Mouse (Mus musculus): Measurements from ENCODE around the gene Gm6525. TPM values are rescaled to one million over a fixed set of nuclear protein-coding genes. Genes with fewer than 3 reads are reported as not detected.

Gm6525 gene
- polyA plus RNA-seq, 1 experiment from 2014 or later: 0.28 TPM

GRCm38 (mm10) chr3:84172406-84172805, 1.5 kb upstream of the Gm6525 start:
- no peak overlapping the region for H3K4me2 ChIP-seq
- no peak for ATAC-seq (ENCODE audit: extremely low read depth, insufficient number of reproducible peaks, low FRiP score, low TSS enrichment)

GRCm38 (mm10) chr3:84175337-84176315, 1.7 kb downstream of the Gm6525 start:
- no peak for ATAC-seq (ENCODE audit: extremely low read depth, insufficient number of reproducible peaks, low FRiP score, low TSS enrichment)
- H3K36me3 ChIP-seq: peaks cover 10% of the 10 kb centered on the region
- no peak overlapping the region for H3K27ac ChIP-seq (replicated peaks)
- H3K9ac ChIP-seq: no peak overlapping the region
- no peak overlapping the region for H3K4me2 ChIP-seq
- H3K27me3 ChIP-seq (replicated peaks): no peaks in the 10 kb centered on the region
- H3K9me3 ChIP-seq: no peaks in the 10 kb centered on the region
- 52% methylated on average over 7 of the region's 7 CpGs for WGBS
- H3K4me1 ChIP-seq: no peaks in the 10 kb centered on the region
- no peak overlapping the region for H3K4me3 ChIP-seq

More at GRCm38 (mm10) chr3:84172406-84172805, 1.5 kb upstream of the Gm6525 start:
- no peaks in the 10 kb centered on the region for H3K9me3 ChIP-seq
- H3K36me3 ChIP-seq: peaks cover 9% of the 10 kb centered on the region
- no peaks in the 10 kb centered on the region for H3K4me1 ChIP-seq
- 27% methylated on average over 11 of the region's 11 CpGs for WGBS
- H3K4me3 ChIP-seq: no peak overlapping the region
- no peak overlapping the region for H3K9ac ChIP-seq
- H3K27ac ChIP-seq (replicated peaks): no peak overlapping the region
- H3K27me3 ChIP-seq (replicated peaks): no peaks in the 10 kb centered on the region

- H3K27me3 ChIP-seq (replicated peaks): no peaks in the 10 kb centered on the region
- H3K27ac ChIP-seq (replicated peaks): no peak overlapping the region
- H3K4me2 ChIP-seq: no peak overlapping the region
- H3K9ac ChIP-seq: no peak overlapping the region
- H3K4me1 ChIP-seq: no peaks in the 10 kb centered on the region
- WGBS: 52% methylated on average over 2 of the region's 2 CpGs
- no peaks in the 10 kb centered on the region for H3K9me3 ChIP-seq
- peaks cover 9% of the 10 kb centered on the region for H3K36me3 ChIP-seq
- ATAC-seq (ENCODE audit: extremely low read depth, insufficient number of reproducible peaks, low FRiP score, low TSS enrichment): no peak
- no peak overlapping the region for H3K4me3 ChIP-seq
Measured at GRCm38 (mm10) chr3:84177834-84178233, 3.9 kb downstream of the Gm6525 start.

GRCm38 (mm10) chr3:84180304-84180703, 6.4 kb downstream of the Gm6525 start:
- Histone ChIP-seq H3K4me3 (no peak overlapping the region), H3K4me2 (no peak overlapping the region), H3K4me1 (no peaks in the 10 kb centered on the region), H3K9me3 (no peaks in the 10 kb centered on the region), H3K27me3 (replicated peaks) (no peaks in the 10 kb centered on the region), H3K27ac (replicated peaks) (no peak overlapping the region), H3K9ac (no peak overlapping the region), H3K36me3 (peaks cover 9% of the 10 kb centered on the region)
- no peak for ATAC-seq (ENCODE audit: extremely low read depth, insufficient number of reproducible peaks, low FRiP score, low TSS enrichment)
- WGBS: 72% methylated on average over 2 of the region's 2 CpGs

GRCm38 (mm10) chr3:84181102-84181501, 7.2 kb downstream of the Gm6525 start:
- Histone ChIP-seq H3K4me2 (no peak overlapping the region), H3K4me3 (no peak overlapping the region), H3K4me1 (no peaks in the 10 kb centered on the region), H3K9me3 (no peaks in the 10 kb centered on the region), H3K36me3 (peaks cover 9% of the 10 kb centered on the region), H3K27me3 (replicated peaks) (no peaks in the 10 kb centered on the region), H3K27ac (replicated peaks) (no peak overlapping the region), H3K9ac (no peak overlapping the region)
- WGBS: 46% methylated on average over 8 of the region's 8 CpGs
- ATAC-seq (ENCODE audit: extremely low read depth, insufficient number of reproducible peaks, low FRiP score, low TSS enrichment): no peak

GRCm38 (mm10) chr3:84181717-84182116, 7.8 kb downstream of the Gm6525 start:
- ATAC-seq (ENCODE audit: extremely low read depth, insufficient number of reproducible peaks, low FRiP score, low TSS enrichment): no peak
- H3K4me3 ChIP-seq: no peak overlapping the region
- no peaks in the 10 kb centered on the region for H3K9me3 ChIP-seq
- peaks cover 4% of the 10 kb centered on the region for H3K36me3 ChIP-seq
- H3K27ac ChIP-seq (replicated peaks): no peak overlapping the region
- H3K4me1 ChIP-seq: no peaks in the 10 kb centered on the region
- H3K27me3 ChIP-seq (replicated peaks): no peaks in the 10 kb centered on the region
- WGBS: 55% methylated on average over 4 of the region's 4 CpGs
- no peak overlapping the region for H3K4me2 ChIP-seq
- H3K9ac ChIP-seq: no peak overlapping the region

- WGBS: 30% methylated on average over 10 of the region's 10 CpGs
- Histone ChIP-seq H3K9me3 (no peaks in the 10 kb centered on the region), H3K4me2 (peak overlapping the region; percentile 76), H3K27me3 (replicated peaks) (peaks cover 11% of the 10 kb centered on the region), H3K4me3 (peak overlapping the region; percentile 66), H3K4me1 (peaks cover 11% of the 10 kb centered on the region), H3K9ac (peak overlapping the region; percentile 81), H3K27ac (replicated peaks) (no peak overlapping the region), H3K36me3 (no peaks in the 10 kb centered on the region)
- ATAC-seq (ENCODE audit: extremely low read depth, insufficient number of reproducible peaks, low FRiP score, low TSS enrichment): no peak
Measured at GRCm38 (mm10) chr3:84189629-84190173, 15.8 kb downstream of the Gm6525 start.

GRCm38 (mm10) chr3:84190513-84191061, 16.7 kb downstream of the Gm6525 start:
- ATAC-seq (ENCODE audit: extremely low read depth, insufficient number of reproducible peaks, low FRiP score, low TSS enrichment): no peak
- Histone ChIP-seq H3K4me3 (peak overlapping the region; percentile 66), H3K27me3 (replicated peaks) (peaks cover 11% of the 10 kb centered on the region), H3K9ac (peak overlapping the region; percentile 81), H3K4me2 (peak overlapping the region; percentile 76), H3K36me3 (no peaks in the 10 kb centered on the region), H3K27ac (replicated peaks) (peak overlapping the region; percentile 5; the same call in 1 of the 2 replicates), H3K4me1 (peaks cover 11% of the 10 kb centered on the region), H3K9me3 (no peaks in the 10 kb centered on the region)
- 2% methylated on average over 41 of the region's 41 CpGs for WGBS

- 32% methylated on average over 21 of the region's 21 CpGs for WGBS
- Histone ChIP-seq H3K9me3 (no peaks in the 10 kb centered on the region), H3K27me3 (replicated peaks) (peaks cover 11% of the 10 kb centered on the region), H3K27ac (replicated peaks) (no peak overlapping the region), H3K4me3 (peak overlapping the region; percentile 66), H3K9ac (peak overlapping the region; percentile 81), H3K4me1 (peaks cover 11% of the 10 kb centered on the region), H3K4me2 (peak overlapping the region; percentile 76), H3K36me3 (no peaks in the 10 kb centered on the region)
- ATAC-seq (ENCODE audit: extremely low read depth, insufficient number of reproducible peaks, low FRiP score, low TSS enrichment): no peak
Measured at GRCm38 (mm10) chr3:84191141-84191881, 17.4 kb downstream of the Gm6525 start.

GRCm38 (mm10) chr3:84193881-84194280, 20.0 kb downstream of the Gm6525 start:
- H3K27ac ChIP-seq (replicated peaks): no peak overlapping the region
- WGBS: 61% methylated on average over 4 of the region's 4 CpGs

GRCm38 (mm10) chr3:84198229-84198628, 24.3 kb downstream of the Gm6525 start:
- WGBS: 87% methylated on average over 3 of the region's 3 CpGs
- H3K27ac ChIP-seq (replicated peaks): no peak overlapping the region
- no peak overlapping the region for H3K4me3 ChIP-seq
- H3K4me2 ChIP-seq: no peak overlapping the region
- no peaks in the 10 kb centered on the region for H3K9me3 ChIP-seq
- no peaks in the 10 kb centered on the region for H3K36me3 ChIP-seq
- no peak for ATAC-seq (ENCODE audit: extremely low read depth, insufficient number of reproducible peaks, low FRiP score, low TSS enrichment)
- H3K27me3 ChIP-seq (replicated peaks): no peaks in the 10 kb centered on the region; the same call in 1 of the 2 replicates
- no peaks in the 10 kb centered on the region for H3K4me1 ChIP-seq
- no peak overlapping the region for H3K9ac ChIP-seq

More at GRCm38 (mm10) chr3:84193881-84194280, 20.0 kb downstream of the Gm6525 start:
- no peak for ATAC-seq (ENCODE audit: extremely low read depth, insufficient number of reproducible peaks, low FRiP score, low TSS enrichment)
- Histone ChIP-seq H3K9ac (no peak overlapping the region), H3K27me3 (replicated peaks) (peaks cover 11% of the 10 kb centered on the region), H3K4me3 (no peak overlapping the region), H3K4me1 (peaks cover 11% of the 10 kb centered on the region), H3K4me2 (no peak overlapping the region), H3K9me3 (no peaks in the 10 kb centered on the region), H3K36me3 (no peaks in the 10 kb centered on the region)

All from heart, embryonic 13.5 days (tissue).